Mouse (Mus musculus): Measurements from ENCODE around the gene Gnai2. TPM values are rescaled to one million over a fixed set of nuclear protein-coding genes. Genes with fewer than 3 reads are reported as not detected.

Gene Gnai2
- total and polyA plus RNA-seq, 2 experiments from 2014 or later, result 295 to 472 TPM

- no peaks in the 10 kb centered on the region for H3K27me3 ChIP-seq (ENCODE audit: control insufficient read depth, insufficient read depth, low read length)
- no peak overlapping the region for H3K27ac ChIP-seq (ENCODE audit: low read depth)
- H3K36me3 ChIP-seq (replicated peaks; ENCODE audit: control insufficient read depth, insufficient read depth, low read length), result no peaks in the 10 kb centered on the region
- WGBS, result 74% methylated on average over 6 of the region's 6 CpGs
- no peak overlapping the region for H3K9ac ChIP-seq (replicated peaks; ENCODE audit: low read depth, low read length)
- no peak for DNase-seq (ENCODE audit: low spot score)
- no peaks in the 10 kb centered on the region for H3K4me1 ChIP-seq (ENCODE audit: control insufficient read depth, insufficient read depth)
- no peaks in the 10 kb centered on the region for H3K9me3 ChIP-seq (replicated peaks; ENCODE audit: control insufficient read depth, low read length)
- no peak for TF ChIP-seq EP300 (IDR thresholded peaks at IDR 0.05; ENCODE audit: low read depth)
- peak; percentile 19; the same call in 1 of the 2 replicates for TF ChIP-seq CTCF (IDR thresholded peaks at IDR 0.05; ENCODE audit: low read depth)
- H3K4me3 ChIP-seq (ENCODE audit: low read depth, low read length), result no peak overlapping the region
- no peak overlapping the region for H3K4me2 ChIP-seq (ENCODE audit: low read depth, low read length)
- no peak for ATAC-seq (ENCODE audit: insufficient read depth, low read depth)
These were observed 11.8 kb upstream of the Gnai2 start for GRCm38 (mm10) chr9:107646975-107647374.

GRCm38 (mm10) chr9:107645577-107645976 is 10.4 kb upstream of the Gnai2 start:
- H3K27me3 ChIP-seq (ENCODE audit: control insufficient read depth, insufficient read depth, low read length), result no peaks in the 10 kb centered on the region
- H3K27ac ChIP-seq (ENCODE audit: low read depth), result no peak overlapping the region
- ATAC-seq (ENCODE audit: insufficient read depth, low read depth) (peak; percentile 56; the same call in 1 of the 2 replicates), DNase-seq (ENCODE audit: low spot score) (peak; percentile 39)
- H3K4me1 ChIP-seq (ENCODE audit: control insufficient read depth, insufficient read depth), result no peaks in the 10 kb centered on the region
- no peak overlapping the region for H3K4me2 ChIP-seq (ENCODE audit: low read depth, low read length)
- no peak for TF ChIP-seq EP300 (IDR thresholded peaks at IDR 0.05; ENCODE audit: low read depth)
- peak; percentile 96 for TF ChIP-seq CTCF (IDR thresholded peaks at IDR 0.05; ENCODE audit: low read depth)
- H3K9me3 ChIP-seq (replicated peaks; ENCODE audit: control insufficient read depth, low read length), result no peaks in the 10 kb centered on the region
- no peaks in the 10 kb centered on the region for H3K36me3 ChIP-seq (replicated peaks; ENCODE audit: control insufficient read depth, insufficient read depth, low read length)
- H3K9ac ChIP-seq (replicated peaks; ENCODE audit: low read depth, low read length), result no peak overlapping the region
- WGBS, result 12% methylated on average over 5 of the region's 5 CpGs
- H3K4me3 ChIP-seq (ENCODE audit: low read depth, low read length), result no peak overlapping the region

GRCm38 (mm10) chr9:107645153-107645510 is 10.0 kb upstream of the Gnai2 start:
- Histone ChIP-seq H3K36me3 (replicated peaks; ENCODE audit: control insufficient read depth, insufficient read depth, low read length) (no peaks in the 10 kb centered on the region), H3K4me2 (ENCODE audit: low read depth, low read length) (peak overlapping the region; percentile 60), H3K4me1 (ENCODE audit: control insufficient read depth, insufficient read depth) (no peaks in the 10 kb centered on the region), H3K4me3 (ENCODE audit: low read depth, low read length) (no peak overlapping the region), H3K27me3 (ENCODE audit: control insufficient read depth, insufficient read depth, low read length) (no peaks in the 10 kb centered on the region), H3K9me3 (replicated peaks; ENCODE audit: control insufficient read depth, low read length) (no peaks in the 10 kb centered on the region), H3K9ac (replicated peaks; ENCODE audit: low read depth, low read length) (no peak overlapping the region), H3K27ac (ENCODE audit: low read depth) (no peak overlapping the region)
- no peak for TF ChIP-seq CTCF (IDR thresholded peaks at IDR 0.05; ENCODE audit: low read depth)
- TF ChIP-seq EP300 (IDR thresholded peaks at IDR 0.05; ENCODE audit: low read depth), result no peak
- DNase-seq (ENCODE audit: low spot score) (no peak), ATAC-seq (ENCODE audit: insufficient read depth, low read depth) (no peak)
- WGBS, result 44% methylated on average over 7 of the region's 7 CpGs

GRCm38 (mm10) chr9:107644495-107645152 is 9.5 kb upstream of the Gnai2 start:
- peak overlapping the region; percentile 39; the same call in 1 of the 2 replicates for H3K27ac ChIP-seq (ENCODE audit: low read depth)
- no peaks in the 10 kb centered on the region for H3K36me3 ChIP-seq (replicated peaks; ENCODE audit: control insufficient read depth, insufficient read depth, low read length)
- peak; percentile 86 for ATAC-seq (ENCODE audit: insufficient read depth, low read depth)
- DNase-seq (ENCODE audit: low spot score), result peak; percentile 89
- peak overlapping the region; percentile 37 for H3K4me3 ChIP-seq (ENCODE audit: low read depth, low read length)
- H3K27me3 ChIP-seq (ENCODE audit: control insufficient read depth, insufficient read depth, low read length), result no peaks in the 10 kb centered on the region
- H3K9me3 ChIP-seq (replicated peaks; ENCODE audit: control insufficient read depth, low read length), result no peaks in the 10 kb centered on the region
- TF ChIP-seq CTCF (IDR thresholded peaks at IDR 0.05; ENCODE audit: low read depth), result peak; percentile 97
- peak; percentile 65; the same call in 1 of the 2 replicates for TF ChIP-seq EP300 (IDR thresholded peaks at IDR 0.05; ENCODE audit: low read depth)
- peak overlapping the region; percentile 60 for H3K4me2 ChIP-seq (ENCODE audit: low read depth, low read length)
- WGBS, result 2% methylated on average over 35 of the region's 35 CpGs
- no peaks in the 10 kb centered on the region for H3K4me1 ChIP-seq (ENCODE audit: control insufficient read depth, insufficient read depth)
- H3K9ac ChIP-seq (replicated peaks; ENCODE audit: low read depth, low read length), result peak overlapping the region; percentile 41; the same call in 1 of the 2 replicates

GRCm38 (mm10) chr9:107643544-107644214 is 8.5 kb upstream of the Gnai2 start:
- H3K4me3 ChIP-seq (ENCODE audit: low read depth, low read length), result no peak overlapping the region
- no peak overlapping the region for H3K9ac ChIP-seq (replicated peaks; ENCODE audit: low read depth, low read length)
- no peak for ATAC-seq (ENCODE audit: insufficient read depth, low read depth)
- no peaks in the 10 kb centered on the region for H3K9me3 ChIP-seq (replicated peaks; ENCODE audit: control insufficient read depth, low read length)
- no peak for DNase-seq (ENCODE audit: low spot score)
- no peak for TF ChIP-seq EP300 (IDR thresholded peaks at IDR 0.05; ENCODE audit: low read depth)
- no peak for TF ChIP-seq CTCF (IDR thresholded peaks at IDR 0.05; ENCODE audit: low read depth)
- no peaks in the 10 kb centered on the region for H3K36me3 ChIP-seq (replicated peaks; ENCODE audit: control insufficient read depth, insufficient read depth, low read length)
- H3K4me1 ChIP-seq (ENCODE audit: control insufficient read depth, insufficient read depth), result no peaks in the 10 kb centered on the region
- H3K27me3 ChIP-seq (ENCODE audit: control insufficient read depth, insufficient read depth, low read length), result no peaks in the 10 kb centered on the region
- H3K4me2 ChIP-seq (ENCODE audit: low read depth, low read length), result no peak overlapping the region
- 90% methylated on average over 13 of the region's 13 CpGs for WGBS
- H3K27ac ChIP-seq (ENCODE audit: low read depth), result no peak overlapping the region
